Mouse (Mus musculus) lung, postnatal 0 days (tissue): ENCODE measurements around the gene Cntnap5b.

Experiments
- CTCF ChIP-seq: IDR thresholded peaks from 2 replicates; pipeline ENCODE4 v1.5.1; 2016; ENCODE audit warnings: antibody characterized with exemption, mild to moderate bottlenecking
- EP300 ChIP-seq: IDR thresholded peaks from 2 replicates; pipeline ENCODE4 v1.6.1; 2016; ENCODE audit warnings: antibody characterized with exemption, mild to moderate bottlenecking, control low read depth

DNA sequence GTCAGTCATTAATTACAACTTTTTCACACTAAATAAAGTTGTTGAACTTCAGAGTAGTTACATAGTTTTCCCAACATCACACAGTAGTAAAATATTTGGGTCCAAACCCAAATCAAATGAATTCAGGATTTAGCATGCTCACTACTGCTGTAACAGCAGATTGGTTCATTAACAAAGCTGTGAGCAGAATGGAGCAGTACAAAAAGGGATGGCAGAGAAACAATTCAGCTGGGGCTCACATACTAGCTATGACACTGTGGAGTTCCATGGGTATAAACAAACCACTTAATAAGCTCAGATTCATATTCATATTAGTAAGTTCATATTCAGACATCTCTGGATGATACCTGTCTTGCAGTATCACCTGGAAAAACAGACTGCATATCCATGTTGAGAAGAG is 170.9 kb downstream of the Cntnap5b start:
- TF ChIP-seq CTCF (no peak), EP300 (no peak)
